Mouse (Mus musculus) neural tube, embryonic 13.5 days (tissue): ENCODE measurements at regions not wholly inside any gene's neighbourhood (a gene's known extent, or its start where the extent isn't known, plus 50 kb on each side); places are given as distances from the start of the nearest gene placed in this dataset.

Source experiments
- ATAC-seq: fragments of 200-750 bp; cut with Nextera tagmentation; 2 replicates; pipeline ENCODE4 v1.8.0; 2017; ENCODE audit warnings: low read depth, mild to moderate bottlenecking, moderate TSS enrichment, moderate library complexity
- H3K27ac ChIP-seq: fragments of 300-500 bp; sonication (generic); replicated peaks from 2 replicates; pipeline ENCODE4 v1.5.1; 2015; ENCODE audit warnings: moderate library complexity, mild to moderate bottlenecking, inconsistent platforms
- H3K27me3 ChIP-seq: fragments of 300-500 bp; sonication (generic); 2 replicates; pipeline ENCODE4 v1.6.1; 2015; ENCODE audit warnings: mild to moderate bottlenecking, inconsistent platforms
- H3K36me3 ChIP-seq: fragments of 300-500 bp; sonication (generic); 2 replicates; pipeline ENCODE4 v1.6.1; 2015; ENCODE audit warnings: mild to moderate bottlenecking, inconsistent platforms
- H3K4me1 ChIP-seq: fragments of 300-500 bp; sonication (generic); replicated peaks from 2 replicates; pipeline ENCODE4 v1.6.1; 2015; ENCODE audit warnings: inconsistent platforms
- H3K4me2 ChIP-seq: fragments of 300-500 bp; sonication (generic); 2 replicates; pipeline ENCODE4 v1.6.1; 2015; ENCODE audit warnings: inconsistent platforms, mild to moderate bottlenecking, moderate library complexity
- H3K4me3 ChIP-seq: fragments of 300-500 bp; sonication (generic); 2 replicates; pipeline ENCODE4 v1.5.1; 2015; ENCODE audit warnings: mild to moderate bottlenecking, inconsistent platforms
- H3K9ac ChIP-seq: fragments of 300-500 bp; sonication (generic); 2 replicates; pipeline ENCODE4 v1.6.1; 2015; ENCODE audit warnings: moderate library complexity, mild to moderate bottlenecking, inconsistent platforms
- H3K9me3 ChIP-seq: fragments of 300-500 bp; sonication (generic); 2 replicates; pipeline ENCODE4 v1.6.1; 2016; ENCODE audit warnings: inconsistent platforms
- WGBS: fragments of 180-500 bp; shearing (Covaris S2); methylation state at CpG from one replicate; pipeline ENCODE4 v1.1.7; 2015; 5-methylcytosine and 5-hydroxymethylcytosine counted together

GRCm38 (mm10) chr2:174899940-174900670, 109.9 kb upstream of the Gm14444 start:
- peaks cover 2% of the 10 kb centered on the region; the same call in 1 of the 2 replicates for H3K27me3 ChIP-seq
- H3K4me2 ChIP-seq = no peak overlapping the region
- no peaks in the 10 kb centered on the region for H3K4me1 ChIP-seq
- peak; percentile 30; the same call in 1 of the 2 replicates for ATAC-seq
- no peak overlapping the region for H3K4me3 ChIP-seq
- no peaks in the 10 kb centered on the region for H3K9me3 ChIP-seq
- H3K9ac ChIP-seq = no peak overlapping the region
- H3K27ac ChIP-seq = 0 out of 2 replicates have a peak overlapping the region, but pooled peaks have one; percentile 28
- no peaks in the 10 kb centered on the region for H3K36me3 ChIP-seq
- WGBS = 83% methylated on average over 5 of the region's 5 CpGs

DNA sequence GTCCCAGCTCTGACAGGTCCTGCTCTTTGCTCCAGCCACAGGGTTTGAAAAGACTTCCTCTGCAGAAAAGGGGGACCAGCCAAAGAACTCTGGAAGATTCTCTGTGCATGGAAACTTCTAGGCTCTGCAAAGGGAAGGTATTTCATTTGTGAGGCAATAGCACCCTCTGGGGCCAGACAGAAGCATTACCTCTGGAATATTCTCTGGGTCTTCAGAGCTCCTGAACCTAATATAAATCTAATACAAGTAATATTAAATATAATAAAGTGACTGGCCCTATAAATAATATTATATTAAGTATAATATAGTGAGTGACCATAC, 109.4 kb upstream of the Gm14444 start:
- H3K4me3 ChIP-seq = no peak overlapping the region
- ATAC-seq = peak; percentile 30; the same call in 1 of the 2 replicates
- peaks cover 2% of the 10 kb centered on the region; the same call in 1 of the 2 replicates for H3K27me3 ChIP-seq
- no peaks in the 10 kb centered on the region for H3K36me3 ChIP-seq
- no peaks in the 10 kb centered on the region for H3K9me3 ChIP-seq
- H3K4me1 ChIP-seq = no peaks in the 10 kb centered on the region
- H3K27ac ChIP-seq = no peak overlapping the region
- H3K4me2 ChIP-seq = no peak overlapping the region
- H3K9ac ChIP-seq = no peak overlapping the region

DNA sequence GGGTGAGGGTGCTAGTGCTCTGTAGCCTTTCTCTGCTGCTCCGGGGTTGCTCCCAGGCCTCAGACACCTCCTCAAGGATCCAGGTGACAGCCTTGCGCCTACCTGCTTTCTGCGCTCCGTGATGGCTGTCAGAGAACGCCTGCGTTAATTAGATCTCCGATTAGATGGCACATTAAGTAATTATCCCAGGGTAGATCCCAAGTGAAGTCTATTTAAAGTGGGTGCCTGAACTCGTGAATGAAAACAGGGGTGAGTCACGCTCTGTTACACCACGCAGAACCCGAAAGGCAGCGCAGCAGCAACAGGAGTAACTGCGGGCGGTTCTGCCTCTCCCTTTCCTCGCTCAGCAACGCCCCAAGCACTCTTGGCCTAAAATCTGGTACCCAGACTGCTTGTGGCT, 108.2 kb upstream of the Gm14444 start:
- WGBS = 90% methylated on average over 16 of the region's 16 CpGs
- no peak overlapping the region for H3K4me3 ChIP-seq
- H3K4me1 ChIP-seq = no peaks in the 10 kb centered on the region
- H3K27me3 ChIP-seq = no peaks in the 10 kb centered on the region
- ATAC-seq = no peak
- H3K4me2 ChIP-seq = no peak overlapping the region
- no peak overlapping the region for H3K27ac ChIP-seq
- H3K9me3 ChIP-seq = no peaks in the 10 kb centered on the region
- H3K36me3 ChIP-seq = no peaks in the 10 kb centered on the region
- no peak overlapping the region for H3K9ac ChIP-seq

GRCm38 (mm10) chr2:174903627-174904026, 106.4 kb upstream of the Gm14444 start:
- Histone ChIP-seq H3K9me3 (no peaks in the 10 kb centered on the region), H3K4me1 (no peaks in the 10 kb centered on the region), H3K36me3 (no peaks in the 10 kb centered on the region), H3K27me3 (no peaks in the 10 kb centered on the region), H3K4me3 (no peak overlapping the region), H3K9ac (no peak overlapping the region), H3K4me2 (no peak overlapping the region), H3K27ac (no peak overlapping the region)
- WGBS = 74% methylated on average over 7 of the region's 7 CpGs
- ATAC-seq = no peak

- 38% methylated on average over 6 of the region's 6 CpGs for WGBS
- no peaks in the 10 kb centered on the region for H3K36me3 ChIP-seq
- no peaks in the 10 kb centered on the region for H3K27me3 ChIP-seq
- peak; percentile 40; the same call in 1 of the 2 replicates for ATAC-seq
- H3K4me1 ChIP-seq = no peaks in the 10 kb centered on the region
- no peak overlapping the region for H3K27ac ChIP-seq
- no peak overlapping the region for H3K4me3 ChIP-seq
- no peak overlapping the region for H3K9ac ChIP-seq
- no peaks in the 10 kb centered on the region for H3K9me3 ChIP-seq
- no peak overlapping the region for H3K4me2 ChIP-seq
These were observed 104.0 kb upstream of the Gm14444 start for GRCm38 (mm10) chr2:174905865-174906639.

- H3K36me3 ChIP-seq = no peaks in the 10 kb centered on the region
- H3K9me3 ChIP-seq = no peaks in the 10 kb centered on the region
- H3K27ac ChIP-seq = peak overlapping the region; percentile 95
- WGBS = 12% methylated on average over 10 of the region's 10 CpGs
- peak overlapping the region; percentile 65 for H3K9ac ChIP-seq
- H3K4me3 ChIP-seq = peak overlapping the region; percentile 18; the same call in 1 of the 2 replicates
- no peaks in the 10 kb centered on the region for H3K27me3 ChIP-seq
- peaks cover 24% of the 10 kb centered on the region for H3K4me1 ChIP-seq
- peak overlapping the region; percentile 49 for H3K4me2 ChIP-seq
- ATAC-seq = peak; percentile 95
These were observed 92.7 kb upstream of the Gm14444 start for GRCm38 (mm10) chr2:174917146-174917905.

DNA sequence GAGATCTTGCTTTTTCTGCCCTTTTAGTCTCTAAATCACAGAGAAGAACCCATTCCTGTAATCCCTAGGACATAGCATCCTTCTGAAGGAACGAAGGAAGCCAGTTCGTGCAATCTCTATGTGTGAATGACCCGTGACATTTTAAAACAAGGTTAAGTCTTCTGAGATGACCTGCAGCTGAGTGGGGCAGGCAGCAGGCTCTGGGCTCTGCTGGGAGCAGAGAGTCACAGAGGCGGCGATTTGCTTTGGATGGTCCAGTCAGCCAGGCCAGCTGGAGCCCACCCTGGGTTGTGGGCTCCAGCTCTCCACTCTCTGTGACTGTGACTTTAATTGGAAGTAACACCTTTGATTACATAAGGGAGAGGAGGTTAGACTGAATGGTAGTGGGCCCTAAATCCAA, 92.1 kb upstream of the Gm14444 start:
- Histone ChIP-seq H3K4me3 (no peak overlapping the region), H3K27ac (peak overlapping the region; percentile 95), H3K4me1 (peaks cover 24% of the 10 kb centered on the region), H3K36me3 (no peaks in the 10 kb centered on the region), H3K4me2 (peak overlapping the region; percentile 49), H3K9ac (peak overlapping the region; percentile 65), H3K9me3 (no peaks in the 10 kb centered on the region), H3K27me3 (no peaks in the 10 kb centered on the region)
- ATAC-seq = peak; percentile 64
- 3% methylated on average over 5 of the region's 5 CpGs for WGBS

GRCm38 (mm10) chr2:174922208-174922607, 87.8 kb upstream of the Gm14444 start:
- 82% methylated on average over 4 of the region's 4 CpGs for WGBS
- H3K27ac ChIP-seq = no peak overlapping the region
- no peak overlapping the region for H3K4me2 ChIP-seq
- H3K36me3 ChIP-seq = no peaks in the 10 kb centered on the region
- H3K9me3 ChIP-seq = no peaks in the 10 kb centered on the region
- no peak for ATAC-seq
- peaks cover 19% of the 10 kb centered on the region for H3K4me1 ChIP-seq
- H3K9ac ChIP-seq = no peak overlapping the region
- H3K27me3 ChIP-seq = no peaks in the 10 kb centered on the region
- no peak overlapping the region for H3K4me3 ChIP-seq

GRCm38 (mm10) chr2:174929718-174930117, 80.3 kb upstream of the Gm14444 start:
- no peak overlapping the region for H3K9ac ChIP-seq
- H3K9me3 ChIP-seq = no peaks in the 10 kb centered on the region
- H3K4me1 ChIP-seq = no peaks in the 10 kb centered on the region
- no peak overlapping the region for H3K27ac ChIP-seq
- H3K36me3 ChIP-seq = no peaks in the 10 kb centered on the region
- no peak for ATAC-seq
- no peak overlapping the region for H3K4me3 ChIP-seq
- no peak overlapping the region for H3K4me2 ChIP-seq
- WGBS = 73% methylated on average over 2 of the region's 2 CpGs
- H3K27me3 ChIP-seq = no peaks in the 10 kb centered on the region

DNA sequence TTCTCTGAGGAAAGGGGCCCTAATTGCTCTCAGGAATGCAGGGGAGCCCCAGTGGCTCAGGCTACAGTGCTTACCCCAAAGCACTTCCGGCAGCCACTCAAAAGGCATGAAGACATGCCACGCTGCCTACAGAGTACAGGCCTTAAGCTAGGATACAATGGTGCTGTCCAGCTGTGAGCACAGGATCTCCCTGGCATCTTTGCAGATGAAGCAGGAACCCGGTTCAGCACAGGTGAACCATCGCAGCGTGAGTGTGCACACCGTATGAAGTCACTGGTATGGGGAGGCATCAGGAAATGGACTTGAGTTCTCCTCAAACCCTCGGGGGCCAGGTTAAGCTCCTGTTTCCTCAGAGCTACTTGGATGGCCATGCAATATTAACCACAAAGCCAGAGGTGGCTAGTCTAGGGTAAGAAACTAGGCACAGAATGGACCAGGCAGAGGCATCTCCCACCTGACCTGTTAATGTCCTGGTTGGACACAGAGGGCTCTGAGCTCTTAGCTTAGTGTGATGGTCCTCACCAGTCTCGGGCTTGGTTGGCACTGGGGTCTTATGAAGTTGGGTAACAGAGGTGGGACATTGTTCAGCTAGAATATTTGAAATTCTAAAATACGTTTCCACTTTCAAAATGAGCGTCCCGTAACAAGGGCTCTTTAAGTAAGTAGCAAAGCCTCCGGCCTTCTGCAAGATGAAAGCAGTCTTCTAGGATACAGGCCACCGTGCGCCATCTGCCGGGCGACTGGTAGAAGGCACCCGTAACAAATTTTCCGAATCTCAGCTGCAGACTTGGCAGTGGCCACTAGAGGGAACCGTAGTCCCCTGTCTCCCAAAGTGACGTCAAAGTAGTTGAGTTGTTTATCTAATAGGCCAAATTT, 77.7 kb upstream of the Gm14444 start:
- H3K9ac ChIP-seq = no peak overlapping the region
- H3K27me3 ChIP-seq = no peaks in the 10 kb centered on the region
- no peak overlapping the region for H3K4me3 ChIP-seq
- H3K36me3 ChIP-seq = no peaks in the 10 kb centered on the region
- 37% methylated on average over 20 of the region's 20 CpGs for WGBS
- peak; percentile 60 for ATAC-seq
- no peaks in the 10 kb centered on the region for H3K9me3 ChIP-seq
- H3K4me1 ChIP-seq = no peaks in the 10 kb centered on the region
- H3K27ac ChIP-seq = no peak overlapping the region
- no peak overlapping the region for H3K4me2 ChIP-seq

DNA sequence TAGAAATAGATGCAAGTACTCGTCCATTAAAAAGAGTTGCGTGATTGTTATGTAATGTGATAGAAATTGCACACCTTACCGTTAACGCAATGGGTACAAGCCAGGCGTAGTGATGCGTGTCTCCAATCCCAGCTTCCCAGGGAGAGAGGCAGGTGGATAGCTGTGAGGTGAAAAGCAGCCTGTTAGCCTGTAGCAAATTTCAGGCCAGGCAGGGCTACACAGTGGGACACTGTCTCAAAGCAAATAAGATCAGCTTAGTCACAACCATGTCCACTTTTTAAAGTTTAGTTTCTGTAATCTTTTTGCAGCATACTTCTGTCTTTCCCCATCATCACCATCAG, 77.1 kb upstream of the Gm14444 start:
- Histone ChIP-seq H3K36me3 (no peaks in the 10 kb centered on the region), H3K4me2 (no peak overlapping the region), H3K4me3 (no peak overlapping the region), H3K27me3 (no peaks in the 10 kb centered on the region), H3K4me1 (no peaks in the 10 kb centered on the region), H3K9me3 (no peaks in the 10 kb centered on the region), H3K27ac (no peak overlapping the region), H3K9ac (no peak overlapping the region)
- peak; percentile 77 for ATAC-seq
- WGBS = 18% methylated on average over 6 of the region's 6 CpGs
